Mouse (Mus musculus) heart, embryonic 11.5 days (tissue): ENCODE results near the gene Tatdn3. TPM values are rescaled to one million over a fixed set of nuclear protein-coding genes. Genes with fewer than 3 reads are reported as not detected.

Source experiments
- polyA plus RNA-seq: library from polyadenylated mRNA; unstranded; fragments of >200 nt; fragmentation: Nextera tagmentation; extraction: Ambion mirVana; gene quantifications from 2 replicates; pipeline ENCODE4 v1.2.1, GENCODE M21; 2014

Gene Tatdn3
- polyA plus RNA-seq, 1 experiment from 2014 or later, result 20.3 TPM

Other genes with a start within 250 kb of the Tatdn3 start
- gene Rps6kc1, start 151.2 kb downstream of the Tatdn3 start, polyA plus RNA-seq, result 8.9 and 11.3 TPM in 2 replicates
- gene Angel2, start 137.8 kb downstream of the Tatdn3 start, polyA plus RNA-seq, result 32.3 and 34.6 TPM in 2 replicates
- 66.2 and 75.8 TPM in 2 replicates for gene Vash2, start 83.6 kb downstream of the Tatdn3 start, polyA plus RNA-seq
- gene Flvcr1, start 36.8 kb downstream of the Tatdn3 start, polyA plus RNA-seq, result 5.4 and 5.6 TPM in 2 replicates
- 0.86 TPM in 1 of 2 replicates, not detected in the other for gene Spata45, start 26.3 kb downstream of the Tatdn3 start, polyA plus RNA-seq
- gene Nsl1, start 80 bp upstream of the Tatdn3 start, polyA plus RNA-seq, result 12.7 and 14.0 TPM in 2 replicates
- gene Batf3, start 34.9 kb upstream of the Tatdn3 start, polyA plus RNA-seq, result 3.9 and 5.1 TPM in 2 replicates
- gene Fam71a, start 101.9 kb upstream of the Tatdn3 start, polyA plus RNA-seq, result not detected in 2 replicates
- 13.7 and 17.4 TPM in 2 replicates for gene Atf3, start 155.1 kb upstream of the Tatdn3 start, polyA plus RNA-seq